Mouse (Mus musculus): ENCODE measurements around the gene Mxra7.

Mxra7 gene

DNA sequence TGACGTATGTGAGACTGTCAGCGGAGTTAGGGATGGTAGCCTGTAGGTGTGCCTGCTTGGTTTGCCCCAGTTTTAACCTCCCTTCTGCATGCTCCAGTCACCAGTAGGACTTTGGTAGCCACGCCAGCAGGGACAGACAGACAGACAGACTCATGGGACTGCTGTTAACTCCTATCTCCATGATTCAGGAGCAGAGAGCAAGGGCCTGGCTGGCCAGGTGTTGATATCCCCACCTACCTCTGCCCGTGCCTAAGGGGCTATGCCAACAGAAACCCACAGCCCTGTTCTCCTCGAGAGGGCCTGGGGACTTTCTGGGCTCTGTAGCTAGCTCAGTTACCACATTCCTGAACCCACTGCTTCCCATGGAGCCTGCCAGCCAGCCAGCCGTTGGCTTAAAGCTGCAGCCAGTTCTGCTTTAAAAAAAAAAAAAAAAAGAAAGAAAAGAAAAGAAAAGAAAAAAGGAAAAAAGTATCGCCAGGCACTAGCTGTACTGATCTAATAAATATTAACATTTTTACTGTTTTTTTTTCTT is 12.9 kb downstream of the Mxra7 start:
- no peak for DNase-seq

DNA sequence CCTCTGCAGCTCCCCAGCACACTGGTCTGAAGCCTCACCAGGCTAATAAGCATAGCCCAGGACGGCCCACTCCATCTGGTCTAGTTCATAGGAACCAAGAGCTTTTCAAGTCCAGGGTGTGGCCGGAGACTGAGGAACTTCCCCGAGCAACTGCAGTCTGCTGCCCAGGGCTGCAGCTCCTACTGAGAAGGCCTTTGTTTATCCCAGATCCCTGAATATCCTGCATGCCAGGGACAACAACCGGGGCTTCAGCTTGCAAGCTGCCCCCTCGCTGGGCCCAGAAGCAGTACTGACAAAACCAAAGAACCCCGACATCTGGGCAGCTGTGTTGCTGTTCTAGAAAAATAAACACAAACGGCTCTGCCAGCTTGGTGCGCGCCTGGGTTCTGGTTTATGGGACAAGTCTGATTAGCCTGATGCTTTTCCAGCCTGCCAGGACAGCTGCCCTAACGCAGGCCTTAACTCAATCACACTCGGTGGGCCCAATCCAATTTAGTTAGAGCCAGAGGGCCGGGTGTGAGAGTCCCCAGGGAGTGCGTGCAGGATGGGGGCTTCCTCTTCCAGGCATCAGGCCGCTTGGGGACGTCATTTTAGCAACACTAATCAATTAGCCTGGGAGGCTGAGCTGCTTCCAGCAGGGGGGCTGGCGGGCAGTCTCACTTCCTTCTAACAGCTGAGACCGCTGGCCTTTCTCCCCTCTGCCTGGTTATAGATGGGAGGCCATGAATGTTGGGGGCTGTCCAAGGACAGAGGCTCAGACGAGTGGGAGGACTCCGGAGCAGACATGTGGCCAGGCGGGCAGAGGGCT is 13.6 kb downstream of the Mxra7 start:
- DNase-seq: peak; percentile 29 to 46

DNA sequence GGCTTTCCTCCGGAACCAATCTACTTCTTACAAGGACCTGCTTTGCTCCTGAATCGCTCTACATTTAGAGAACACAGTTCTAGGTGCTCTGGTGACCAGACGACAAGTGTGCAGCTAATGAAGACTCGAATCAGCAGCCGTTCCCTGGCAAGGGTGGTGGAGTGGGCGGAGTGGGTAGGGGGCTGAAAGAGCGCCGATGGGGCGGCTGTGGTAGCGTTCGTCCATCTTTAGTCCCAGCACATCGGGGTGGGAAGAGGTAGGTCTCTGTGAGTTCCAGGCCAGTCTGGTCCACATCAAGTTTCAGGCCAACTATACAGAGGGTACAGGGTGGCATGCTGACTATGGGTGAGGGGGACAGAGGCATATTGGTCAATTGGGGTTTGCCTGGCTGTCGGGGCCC is 14.2 kb downstream of the Mxra7 start:
- DNase-seq: no peak

DNA sequence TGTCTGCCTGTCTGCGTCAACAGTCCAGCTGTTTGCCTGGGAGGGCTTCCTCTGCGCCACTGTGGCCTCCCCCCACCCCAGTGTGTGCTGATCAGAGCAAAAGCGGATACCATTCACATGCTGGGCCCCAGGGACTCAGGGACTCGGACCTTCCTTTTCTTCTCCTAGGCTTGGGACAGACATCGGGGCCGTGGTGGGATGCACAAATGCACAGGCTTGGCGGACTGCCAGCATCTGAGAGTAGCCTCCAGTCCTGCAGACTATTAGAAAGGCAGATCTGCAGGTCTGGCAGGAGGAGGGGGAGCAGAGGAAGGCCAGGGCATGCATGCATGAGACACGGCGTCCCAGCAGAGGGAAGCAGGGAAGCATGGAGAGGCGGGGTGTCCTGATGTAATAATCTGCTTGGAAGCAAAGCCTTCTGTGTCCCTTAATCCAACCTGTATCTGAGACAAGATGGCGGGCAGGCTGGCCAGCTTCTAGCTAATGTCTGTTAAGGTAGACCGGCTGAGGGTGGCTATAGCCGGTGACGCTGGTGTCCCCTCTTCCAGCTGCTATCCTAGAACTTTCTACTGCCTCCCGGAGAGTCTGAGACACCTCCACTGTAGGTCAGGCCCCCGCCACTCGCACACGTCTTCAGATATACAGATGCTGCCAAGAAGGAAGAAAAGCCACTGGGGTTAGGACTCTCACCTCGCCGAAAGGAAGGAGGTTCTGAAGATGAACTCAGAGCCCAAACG is 14.9 kb downstream of the Mxra7 start:
- DNase-seq: no peak

DNA sequence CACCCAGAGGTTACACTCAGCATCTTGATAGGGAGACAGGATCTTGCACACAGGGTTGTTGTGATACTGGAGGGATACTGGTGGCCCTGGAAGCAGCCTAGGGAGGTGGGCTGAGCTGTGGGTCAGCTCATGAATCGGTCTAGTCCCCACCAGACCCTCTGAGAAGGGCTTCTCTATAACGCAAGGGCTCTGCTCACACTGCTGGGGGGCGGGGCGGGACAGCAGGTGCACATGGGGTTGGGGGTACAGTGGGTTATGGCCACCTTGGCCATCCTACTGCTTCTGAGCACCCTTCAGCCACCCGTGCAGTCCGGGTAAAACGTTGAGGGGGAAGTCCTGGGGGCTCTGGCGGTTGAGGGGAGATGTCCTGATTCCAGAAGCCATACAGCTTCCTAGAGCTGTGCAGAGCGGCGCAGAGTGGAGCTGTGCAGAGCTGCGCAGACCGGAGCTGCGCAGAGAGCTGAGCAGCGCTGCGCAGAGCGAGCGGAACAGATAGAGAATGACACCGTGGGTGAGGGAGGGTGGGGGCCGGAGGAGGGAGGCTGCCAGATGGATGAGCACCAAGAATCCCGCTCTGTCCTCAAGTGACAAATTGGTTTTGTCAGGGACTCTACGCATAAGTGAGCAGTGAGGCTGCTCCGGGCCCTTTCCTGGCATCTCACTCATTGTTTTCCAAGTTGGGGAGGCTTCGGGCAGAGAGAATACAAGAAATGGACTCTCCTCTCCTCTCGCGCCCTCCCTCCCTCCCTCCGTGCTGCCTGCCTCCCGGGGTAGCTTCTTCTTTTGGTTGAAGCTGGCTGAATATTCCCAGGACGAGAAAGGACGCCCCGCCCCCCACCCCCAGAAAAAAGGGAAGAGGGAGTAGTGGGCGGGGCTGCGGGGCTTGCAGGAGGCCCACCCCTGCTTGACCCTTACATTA is 16.6 kb downstream of the Mxra7 start:
- DNase-seq: peak in 1 of 2 experiments; percentile 31

DNA sequence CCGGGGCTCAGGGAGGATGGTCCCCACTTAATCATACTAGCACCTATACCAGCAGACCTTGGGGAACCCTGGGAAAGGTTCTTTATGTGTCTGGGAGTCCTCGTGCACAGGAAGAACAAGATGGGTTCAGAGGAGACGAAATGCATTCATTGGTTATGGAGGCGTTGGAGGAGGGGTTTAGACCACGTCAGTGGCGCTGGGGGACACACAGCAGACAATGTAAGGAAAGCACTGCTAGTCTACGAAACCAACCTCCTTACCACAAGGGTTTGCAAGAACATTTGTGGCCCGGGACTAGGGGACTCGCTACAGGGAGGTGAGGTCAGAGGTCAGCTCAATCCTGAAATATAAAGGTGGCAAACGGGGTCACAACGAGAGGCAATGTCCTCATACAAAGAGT is 17.3 kb downstream of the Mxra7 start:
- no peak for DNase-seq

DNA sequence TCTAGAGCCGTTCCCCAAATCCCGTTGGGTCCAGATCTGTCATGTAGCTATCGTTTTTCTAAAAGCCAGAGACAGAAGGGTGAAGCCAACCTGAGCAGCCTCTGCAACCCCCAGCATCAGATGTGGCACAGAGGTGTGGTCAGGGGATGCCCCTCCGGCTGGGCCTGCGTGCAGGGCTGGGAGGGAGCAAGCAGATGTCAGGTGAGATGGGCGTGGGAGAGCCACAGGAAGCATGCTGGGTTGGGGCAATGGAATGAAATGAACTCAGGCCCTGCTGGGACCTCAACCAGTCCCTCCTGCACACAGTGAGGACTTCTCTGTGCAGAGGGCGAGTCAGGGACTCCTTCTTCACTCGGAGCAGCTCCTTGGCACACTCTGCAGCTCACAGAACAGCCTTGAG is 18.3 kb downstream of the Mxra7 start:
- DNase-seq: no peak

DNA sequence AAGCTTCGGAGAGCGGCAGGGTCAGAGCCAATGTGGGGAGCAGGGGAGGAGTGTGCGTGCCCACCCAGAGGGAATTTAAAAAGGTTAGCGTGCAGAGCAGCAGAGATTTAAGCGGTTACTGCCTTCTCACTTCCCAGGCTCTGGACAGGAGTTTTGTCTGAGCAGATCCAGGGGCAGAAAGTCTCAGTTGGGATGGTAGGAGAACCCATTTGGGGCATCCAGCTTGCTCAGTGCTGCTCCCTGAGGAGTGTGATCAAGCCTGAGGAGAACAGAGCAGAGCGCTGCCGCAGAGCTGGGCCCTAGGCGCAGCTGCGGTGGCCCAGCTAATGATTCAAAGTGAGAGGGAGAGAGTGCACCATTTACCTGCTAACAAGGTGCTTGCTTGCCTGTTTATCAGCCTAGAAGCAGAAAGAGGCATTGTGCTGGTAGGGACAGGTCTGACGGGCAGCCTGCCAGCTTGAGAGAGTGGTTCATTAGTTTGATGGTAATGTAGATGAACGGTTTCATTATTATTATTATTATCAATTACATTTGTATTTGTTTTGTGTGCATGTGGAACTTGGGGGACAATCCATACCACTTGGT is 18.9 kb downstream of the Mxra7 start:
- DNase-seq: no peak

DNA sequence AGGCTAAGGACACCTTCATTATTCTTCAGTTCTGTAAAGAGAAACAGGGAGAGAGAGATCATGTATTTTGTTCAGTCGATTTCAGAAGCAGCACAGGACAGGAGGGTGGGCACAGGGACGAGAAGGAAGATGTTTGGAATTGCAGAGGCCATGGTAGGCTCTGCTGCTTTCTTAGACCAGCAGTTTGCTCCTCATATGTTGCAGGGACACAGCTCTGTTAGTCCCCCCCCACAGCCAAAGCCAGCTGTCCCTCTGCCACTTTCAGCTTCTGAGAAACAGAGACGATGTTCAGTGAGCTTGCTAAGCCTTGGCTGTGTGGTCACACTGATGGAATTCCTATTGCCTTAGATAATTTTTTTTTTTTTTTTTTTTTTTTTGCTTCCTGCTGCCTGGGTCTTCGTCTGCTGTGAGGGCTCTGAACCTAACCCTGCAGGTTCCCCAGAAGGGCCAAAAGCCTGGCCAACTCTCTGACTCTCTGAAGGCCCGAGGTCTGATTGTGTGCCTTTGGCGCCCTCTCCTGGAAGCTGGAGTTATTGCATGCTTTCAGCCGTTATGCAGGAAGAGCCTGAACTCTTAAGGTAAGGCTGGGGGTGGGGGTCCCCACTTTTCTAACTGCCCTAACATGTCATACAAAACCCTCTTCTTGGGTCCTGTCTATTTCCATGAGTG is 19.8 kb downstream of the Mxra7 start:
- peak; percentile 52 to 76 for DNase-seq

DNA sequence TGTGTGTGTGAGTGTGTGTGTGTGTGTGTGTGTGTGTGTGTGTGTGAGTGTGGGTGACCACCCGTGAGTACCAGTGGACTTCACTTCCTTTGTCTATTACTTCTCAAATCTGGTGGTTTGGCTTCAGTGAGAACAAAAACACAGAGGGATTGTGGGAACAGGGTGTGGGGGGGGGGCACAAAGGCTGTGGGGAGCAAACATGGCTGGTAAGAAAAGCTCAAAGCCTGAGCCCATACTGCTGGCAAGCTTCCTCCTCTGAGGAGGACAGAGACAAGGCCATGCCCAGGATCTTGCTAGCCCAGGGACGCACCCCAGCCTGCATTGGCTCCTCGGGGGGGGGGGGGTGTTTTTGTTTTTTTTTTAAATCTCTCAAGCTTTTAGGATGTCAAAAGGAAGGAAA is 20.3 kb downstream of the Mxra7 start:
- DNase-seq: no peak

DNA sequence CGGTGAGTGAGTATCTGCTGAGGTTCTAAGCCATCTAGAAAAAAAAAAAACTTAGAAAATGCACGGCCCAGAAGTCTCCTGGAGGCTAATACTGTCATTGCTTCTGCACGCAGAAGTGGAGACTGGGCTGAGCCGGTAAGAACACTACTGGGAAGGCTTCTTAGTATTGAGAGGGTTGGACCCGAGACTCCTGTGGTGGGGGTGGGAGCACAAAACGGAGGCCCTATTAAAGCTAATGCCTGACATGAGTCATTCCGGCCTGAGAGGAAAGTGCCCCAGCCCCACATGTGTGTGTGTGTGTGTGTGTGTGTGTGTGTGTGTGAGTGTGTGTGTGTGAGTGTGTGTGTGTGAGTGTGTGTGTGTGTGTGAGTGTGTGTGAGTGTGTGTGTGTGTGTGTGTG is 20.7 kb downstream of the Mxra7 start:
- DNase-seq: no peak

DNA sequence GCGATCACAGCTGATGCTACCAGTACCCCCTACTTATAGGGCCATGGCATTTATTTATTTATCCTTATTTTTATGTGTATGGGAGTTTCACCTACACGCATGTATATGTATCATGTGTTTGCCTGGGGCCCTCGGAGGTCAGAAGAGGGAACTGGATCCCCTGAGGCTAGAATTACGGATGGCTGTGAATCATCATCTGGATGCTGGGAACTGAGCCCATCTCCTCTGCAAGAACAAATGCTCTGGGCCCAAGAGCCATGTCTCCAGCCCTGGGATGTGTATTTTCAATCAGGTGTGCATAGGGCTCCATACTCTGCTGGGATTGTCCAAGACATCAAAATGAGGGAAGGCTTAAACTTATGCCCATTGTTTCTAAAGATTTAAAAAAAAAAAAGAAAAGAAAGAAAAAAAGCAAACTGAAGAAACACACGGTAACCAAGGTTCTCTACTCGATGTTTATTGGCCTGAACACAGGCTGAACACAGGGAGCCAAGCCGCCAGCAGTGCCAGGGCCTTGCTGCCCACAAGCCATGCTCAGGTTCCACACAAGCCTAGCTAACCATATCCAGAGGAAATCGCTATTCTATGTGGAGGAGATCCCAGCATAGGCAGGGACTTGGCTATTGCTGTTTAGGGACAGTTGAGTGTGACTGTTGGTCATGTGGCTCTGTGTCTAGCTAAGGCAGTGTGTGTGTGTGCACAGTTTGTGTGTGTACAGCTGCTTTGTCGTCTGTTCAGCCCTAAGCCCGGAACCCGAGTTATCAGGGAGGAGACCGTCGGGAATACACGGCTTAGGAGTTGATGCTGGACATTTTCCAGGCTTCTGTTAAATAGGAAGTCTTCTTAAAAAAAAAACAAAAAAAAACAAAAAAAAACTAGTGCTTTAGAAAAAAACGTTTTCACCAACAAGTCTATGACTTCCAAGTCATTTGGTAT is 21.4 kb downstream of the Mxra7 start:
- no peak for DNase-seq

DNA sequence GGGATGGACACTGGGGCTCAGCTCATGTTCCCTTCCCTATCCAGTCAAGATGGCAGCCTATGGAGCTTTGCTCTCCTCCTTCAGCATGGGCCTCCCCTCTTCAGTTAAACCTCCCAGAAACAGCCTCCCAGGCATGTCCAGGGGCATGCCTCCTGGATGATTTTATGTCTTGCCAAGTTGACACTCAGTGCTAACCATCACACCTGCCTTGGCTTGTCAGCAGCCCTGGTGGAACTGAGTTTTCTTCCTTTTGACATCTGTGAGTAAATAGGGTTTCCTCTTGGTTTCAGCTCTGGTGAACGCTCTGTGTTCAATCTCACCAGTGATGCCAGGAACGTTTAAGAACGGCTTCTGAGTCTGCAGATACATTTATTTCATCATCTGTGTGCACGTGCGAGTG is 25.1 kb downstream of the Mxra7 start:
- no peak for DNase-seq

DNA sequence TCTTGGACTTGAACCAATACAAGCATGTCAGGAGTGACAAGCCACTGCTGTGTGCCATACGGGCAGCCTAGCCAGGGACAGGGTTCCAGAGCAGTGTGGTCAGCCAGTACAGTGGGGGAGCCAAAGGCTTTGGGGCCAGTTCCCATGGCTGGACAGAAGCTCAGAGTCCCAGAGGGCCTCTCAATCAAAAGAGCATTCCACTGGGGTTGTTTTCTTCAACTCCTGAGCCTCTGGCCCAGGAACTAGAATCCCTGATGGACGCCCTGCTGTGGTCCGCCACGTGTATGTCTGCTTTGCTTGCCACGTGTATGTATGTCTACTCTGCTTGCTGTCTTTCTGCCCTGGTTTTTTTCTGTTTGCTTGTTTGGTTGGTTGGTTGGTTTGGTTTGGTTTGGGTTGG is 26.7 kb downstream of the Mxra7 start:
- no peak for DNase-seq

DNA sequence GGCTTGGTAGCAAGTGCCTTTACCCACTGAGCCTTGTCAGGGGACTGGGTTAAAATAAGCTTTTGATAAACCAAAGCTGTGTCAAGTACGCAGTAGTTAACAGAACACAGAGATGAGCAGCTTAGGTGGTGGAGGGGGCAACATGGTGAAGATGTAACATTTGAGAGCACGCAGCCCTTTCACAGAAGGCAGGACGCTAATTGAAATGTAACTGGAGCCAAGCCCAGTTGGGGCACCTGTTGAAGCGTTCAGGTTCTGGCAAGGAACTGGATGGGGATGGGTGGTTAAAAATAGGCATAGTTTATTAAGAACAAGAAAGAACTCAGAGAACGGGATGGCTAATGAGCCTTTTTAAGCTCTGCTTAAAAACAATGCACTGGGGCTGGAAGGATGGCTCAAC is 28.5 kb downstream of the Mxra7 start:
- DNase-seq: no peak

DNA sequence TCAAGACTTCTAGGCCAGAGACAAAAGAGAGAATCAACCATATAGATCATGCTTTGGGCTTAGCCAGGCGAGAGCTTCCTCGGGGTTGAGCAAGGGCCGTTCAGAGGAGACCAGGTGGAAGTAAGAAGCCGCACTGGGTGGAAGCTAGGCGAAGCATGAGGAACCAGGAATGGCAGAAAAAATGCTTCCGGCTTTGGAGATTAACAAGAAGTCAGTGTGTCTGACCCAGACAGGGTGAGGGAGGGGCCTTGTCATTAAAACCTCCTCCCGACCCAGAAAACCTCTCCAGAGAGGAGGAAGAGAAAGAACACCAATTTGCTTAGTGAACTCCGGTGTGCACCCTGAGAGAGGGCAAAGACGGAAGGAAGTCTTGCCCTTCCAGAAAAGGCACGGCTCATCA is 43.6 kb downstream of the Mxra7 start:
- no peak for DNase-seq

DNA sequence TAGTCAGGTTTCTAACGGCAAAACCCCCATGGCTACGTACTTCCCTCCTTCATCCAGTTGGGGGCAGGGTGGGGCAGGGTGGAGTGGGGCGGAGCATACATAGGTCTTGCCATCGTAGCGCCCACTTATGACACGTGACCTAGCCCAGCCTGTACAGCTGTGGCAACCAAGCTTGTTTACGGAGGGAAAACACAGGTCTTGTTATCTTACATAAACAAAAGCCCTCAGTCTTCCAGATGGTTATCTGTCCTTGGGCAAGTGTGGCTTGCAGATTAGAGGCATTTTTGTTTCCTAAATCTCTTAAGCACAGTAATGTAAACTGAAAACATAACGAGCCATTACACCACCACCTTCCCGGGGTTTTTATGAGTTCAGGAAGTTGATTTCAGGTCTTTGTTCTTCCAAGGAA is 45.1 kb downstream of the Mxra7 start:
- DNase-seq: peak; percentile 33 to 49

DNA sequence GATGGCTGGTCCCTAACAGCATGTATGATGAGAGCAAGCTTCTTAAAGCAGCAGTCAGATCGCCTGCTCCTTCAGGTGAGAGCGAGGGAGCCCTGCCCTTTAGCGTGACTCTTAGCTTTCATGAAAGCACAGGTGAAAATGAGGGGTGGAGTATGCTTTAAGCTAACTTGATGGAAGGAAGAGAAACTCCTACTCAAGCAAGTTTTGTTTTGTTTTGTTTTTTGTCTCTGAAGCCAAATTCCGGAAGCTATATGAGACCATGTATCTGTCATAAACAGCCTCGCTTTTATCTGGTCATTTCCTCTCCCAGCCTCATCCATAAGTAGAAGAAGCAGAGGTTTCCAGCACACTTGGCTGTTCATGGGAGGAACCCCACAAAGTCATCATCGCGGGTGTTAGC is 52.4 kb downstream of the Mxra7 start, which contains the start of gene St6galnac1:
Gene St6galnac1 (minus strand): TSS at position 101 of the 400 bp plus-strand sequence.
- DNase-seq: no peak

DNA sequence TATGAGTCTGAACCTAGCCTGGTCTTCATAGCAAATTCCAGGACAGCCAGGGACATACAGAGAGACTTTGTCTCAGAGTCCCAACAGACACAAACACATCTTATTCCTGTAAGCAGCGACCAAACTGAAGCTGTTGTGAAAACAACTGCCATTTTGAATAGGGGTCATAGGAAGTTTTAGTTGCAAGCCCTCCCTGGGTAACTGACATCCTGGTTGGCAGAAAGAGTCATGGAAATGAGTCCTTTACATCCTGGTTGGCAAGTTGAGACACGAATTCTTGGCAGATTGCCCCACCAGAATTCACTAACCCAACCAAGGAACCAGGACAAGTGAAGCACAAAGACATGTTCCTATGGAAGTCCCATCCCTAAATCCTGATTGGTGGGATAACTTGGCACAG is 54.6 kb downstream of the Mxra7 start:
- DNase-seq: no peak

DNA sequence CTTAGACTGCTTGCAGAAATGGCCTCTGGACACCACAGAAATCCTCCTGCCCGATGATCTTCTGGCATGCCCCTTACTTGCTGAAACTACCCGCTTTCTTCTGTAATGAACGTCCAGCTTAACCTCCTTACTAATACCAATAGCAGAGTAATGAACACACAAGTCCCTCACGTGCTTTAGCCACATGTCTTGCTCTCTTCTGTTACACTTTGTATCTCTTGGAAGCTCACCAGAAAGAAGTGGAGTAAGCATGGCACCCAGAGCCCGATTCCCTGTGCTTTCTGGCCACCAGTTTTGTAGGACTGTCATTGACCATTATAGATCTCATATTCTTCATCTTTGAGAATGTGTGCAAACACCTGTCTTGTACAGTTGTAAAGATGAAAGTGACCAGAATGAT is 58.0 kb downstream of the Mxra7 start:
- no peak for DNase-seq

DNA sequence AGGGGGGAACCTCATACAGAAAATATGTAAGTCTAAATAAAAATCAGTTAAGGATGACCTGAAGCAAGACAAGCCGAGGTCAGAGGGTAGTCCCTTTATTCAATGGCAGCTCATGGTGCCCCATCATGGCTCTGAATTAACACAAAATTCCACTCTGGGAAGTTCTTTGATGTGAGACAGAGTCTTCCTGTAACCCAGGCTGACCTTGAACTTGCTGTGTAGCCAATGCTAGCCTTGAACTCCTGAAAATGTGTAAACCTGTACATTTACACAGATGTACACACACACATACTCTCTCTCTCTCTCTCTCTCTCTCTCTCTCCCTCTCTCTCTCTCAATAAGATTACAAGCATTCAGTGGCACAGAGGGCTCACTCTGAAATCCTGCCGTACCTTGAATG is 62.9 kb downstream of the Mxra7 start:
- DNase-seq: no peak

All from spleen, adult 18-20 months (tissue).